Mouse (Mus musculus) lung, postnatal 0 days (tissue): ENCODE data around the gene Kbtbd7. TPM values are rescaled to one million over a fixed set of nuclear protein-coding genes. Genes with fewer than 3 reads are reported as not detected.
"Not testable (repeated sequence)": the region's sequence is repeated elsewhere in the genome, so short reads cannot be mapped to it uniquely, and the experiment has no call there.

ENCODE experiments used
- ATAC-seq: fragments of 200-750 bp; cut with Nextera tagmentation; 2 replicates; pipeline ENCODE4 v1.8.0; 2017; ENCODE audit warnings: moderate library complexity
- DNase-seq: peaks from one replicate; pipeline ENCODE4 v3.0.0-alpha.2; 2016; ENCODE audit warnings: low spot score
- H3K27ac ChIP-seq: fragments of 300-500 bp; sonication (generic); 2 replicates; pipeline ENCODE4 v1.5.1; 2014; ENCODE audit warnings: antibody characterized with exemption, mild to moderate bottlenecking, low read length, mixed read lengths
- H3K27me3 ChIP-seq: fragments of 300-500 bp; sonication (generic); replicated peaks from 2 replicates; pipeline ENCODE4 v1.6.1; 2014; ENCODE audit warnings: low read length, mixed read lengths; ENCODE audit not compliant: insufficient read depth
- H3K36me3 ChIP-seq: fragments of 300-500 bp; sonication (generic); 2 replicates; pipeline ENCODE4 v1.6.1; 2014; ENCODE audit warnings: low read length, mixed read lengths; ENCODE audit not compliant: insufficient read depth
- H3K4me1 ChIP-seq: fragments of 300-500 bp; sonication (generic); 2 replicates; pipeline ENCODE4 v1.6.1; 2014; ENCODE audit warnings: antibody characterized with exemption, low read depth, low read length, mixed read lengths; ENCODE audit not compliant: insufficient read depth
- H3K4me2 ChIP-seq: fragments of 300-500 bp; sonication (generic); replicated peaks from 2 replicates; pipeline ENCODE4 v1.6.1; 2014; ENCODE audit warnings: low read depth, mild to moderate bottlenecking, low read length, moderate library complexity, mixed read lengths
- H3K4me3 ChIP-seq: fragments of 300-500 bp; sonication (generic); 2 replicates; pipeline ENCODE4 v1.5.1; 2014; ENCODE audit warnings: low read depth, low read length
- H3K9ac ChIP-seq: fragments of 300-500 bp; sonication (generic); replicated peaks from 2 replicates; pipeline ENCODE4 v1.6.1; 2014; ENCODE audit warnings: low read depth, mild to moderate bottlenecking
- H3K9me3 ChIP-seq: fragments of 300-500 bp; sonication (generic); 2 replicates; pipeline ENCODE4 v1.6.1; 2016; ENCODE audit warnings: low read length, mixed read lengths
- CTCF ChIP-seq: IDR thresholded peaks from 2 replicates; pipeline ENCODE4 v1.5.1; 2016; ENCODE audit warnings: antibody characterized with exemption, mild to moderate bottlenecking
- EP300 ChIP-seq: IDR thresholded peaks from 2 replicates; pipeline ENCODE4 v1.6.1; 2016; ENCODE audit warnings: antibody characterized with exemption, mild to moderate bottlenecking, control low read depth
- WGBS: fragments of 180-500 bp; shearing (Covaris S2); extraction: QIAGEN DNeasy Blood & Tissue Kit; methylation state at CpG from one replicate; pipeline ENCODE4 v1.1.7; 2014; 5-methylcytosine and 5-hydroxymethylcytosine counted together
- polyA plus RNA-seq: library from polyadenylated mRNA; unstranded; fragments of >200 nt; fragmentation: Nextera tagmentation; extraction: Ambion mirVana; gene quantifications from 2 replicates; pipeline ENCODE4 v1.2.1, GENCODE M21; 2015

Gene Kbtbd7
- polyA plus RNA-seq, 1 experiment from 2014 or later = 5.8 TPM

- WGBS = 69% methylated on average over 9 of the region's 9 CpGs
- no peaks in the 10 kb centered on the region for H3K4me1 ChIP-seq
- H3K27me3 ChIP-seq = no peaks in the 10 kb centered on the region
- H3K9ac ChIP-seq = no peak overlapping the region
- H3K4me3 ChIP-seq = no peak overlapping the region
- H3K4me2 ChIP-seq = no peak overlapping the region
- no peaks in the 10 kb centered on the region for H3K36me3 ChIP-seq
- ATAC-seq = no peak
- DNase-seq = no peak
- no peaks in the 10 kb centered on the region for H3K9me3 ChIP-seq
- TF ChIP-seq CTCF (no peak), EP300 (no peak)
- no peak overlapping the region for H3K27ac ChIP-seq
Measured at GRCm38 (mm10) chr14:79444601-79445000, 18.3 kb downstream of the Kbtbd7 start.

DNA sequence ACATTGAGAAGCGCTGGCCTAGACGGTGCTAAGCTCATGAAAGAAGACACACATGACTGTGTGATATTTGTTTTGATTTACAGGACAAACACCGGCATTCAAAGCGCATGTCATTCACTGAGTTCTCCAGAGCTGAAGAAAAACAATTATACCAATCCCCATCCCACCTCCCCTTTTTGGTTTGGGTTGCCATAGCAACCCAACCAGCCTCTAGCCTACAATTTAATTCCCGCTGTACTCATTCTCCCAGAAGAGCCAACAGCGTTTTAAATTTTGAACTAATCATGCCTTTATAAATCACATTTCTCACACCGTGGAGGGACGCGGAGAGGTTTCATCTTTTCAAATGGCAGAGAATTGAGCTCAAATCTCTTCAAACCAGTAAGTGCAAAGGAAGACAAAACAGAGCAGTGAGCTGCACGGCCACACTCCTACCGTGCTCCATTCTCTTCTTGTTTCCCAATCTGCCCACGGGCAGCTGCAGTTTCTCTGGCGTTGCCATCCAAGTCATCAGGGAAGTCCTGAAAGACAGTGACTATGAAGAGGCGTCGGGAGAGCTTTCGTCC, 18.8 kb downstream of the Kbtbd7 start:
- Histone ChIP-seq H3K27me3 (no peaks in the 10 kb centered on the region), H3K4me1 (no peaks in the 10 kb centered on the region), H3K9me3 (no peaks in the 10 kb centered on the region), H3K9ac (no peak overlapping the region), H3K27ac (no peak overlapping the region), H3K4me3 (no peak overlapping the region), H3K4me2 (no peak overlapping the region), H3K36me3 (no peaks in the 10 kb centered on the region)
- no peak for ATAC-seq
- no peak for TF ChIP-seq EP300
- TF ChIP-seq CTCF = no peak
- DNase-seq = no peak
- WGBS = 70% methylated on average over 16 of the region's 16 CpGs

DNA sequence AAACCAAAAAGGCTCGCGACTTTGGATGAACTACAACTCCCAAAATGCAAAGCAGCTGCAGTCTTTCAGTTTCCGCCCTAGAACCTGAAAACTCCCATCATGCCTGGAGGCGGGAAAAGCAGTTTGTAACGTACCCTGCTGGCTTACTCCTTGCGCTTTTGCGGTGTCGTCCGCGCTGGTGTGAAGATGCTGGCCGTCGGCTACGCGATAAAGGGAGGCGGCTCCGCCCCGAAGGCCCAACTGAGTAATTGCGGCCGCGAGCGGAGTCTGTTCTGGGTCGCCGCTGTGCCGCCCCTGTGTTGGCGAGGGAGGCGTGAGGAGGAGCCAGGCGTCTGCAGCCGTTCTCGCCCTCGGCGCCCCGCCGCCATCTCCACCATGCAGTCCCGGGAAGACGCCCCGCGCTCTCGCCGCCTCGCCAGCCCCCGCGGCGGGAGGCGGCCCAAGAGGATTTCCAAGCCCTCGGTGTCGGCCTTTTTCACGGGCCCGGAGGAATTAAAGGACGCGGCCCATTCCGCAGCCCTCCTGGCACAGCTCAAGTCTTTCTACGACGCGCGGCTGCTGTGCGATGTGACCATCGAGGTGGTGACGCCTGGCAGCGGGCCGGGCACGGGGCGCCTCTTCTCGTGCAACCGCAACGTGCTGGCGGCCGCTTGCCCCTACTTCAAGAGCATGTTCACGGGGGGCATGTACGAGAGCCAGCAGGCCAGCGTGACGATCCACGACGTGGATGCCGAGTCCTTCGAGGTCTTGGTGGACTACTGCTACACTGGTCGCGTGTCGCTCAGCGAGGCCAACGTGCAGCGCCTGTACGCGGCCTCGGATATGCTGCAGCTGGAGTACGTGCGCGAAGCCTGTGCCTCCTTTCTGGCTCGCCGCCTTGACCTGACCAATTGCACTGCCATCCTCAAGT, 25.6 kb downstream of the Kbtbd7 start, which contains the start of gene Kbtbd6:
TSS of gene Kbtbd6 (plus strand) at position 155 of the 910 bp plus-strand sequence.
- peak within 1 kb of the TSS; percentile 57 for H3K4me3 ChIP-seq
- WGBS = 4% methylated on average over 33 of the region's 89 CpGs
- H3K27me3 ChIP-seq, H3K9me3 ChIP-seq, H3K4me1 ChIP-seq, H3K9ac ChIP-seq, H3K36me3 ChIP-seq, H3K27ac ChIP-seq: not testable (repeated sequence)
- ATAC-seq (peak; percentile 94), DNase-seq (peak; percentile 95)
- H3K4me2 ChIP-seq = peak within 1 kb of the TSS; percentile 63
- peak; percentile 7; the same call in 1 of the 2 replicates for TF ChIP-seq CTCF

- not testable (repeated sequence) for H3K4me3 ChIP-seq, H3K27ac ChIP-seq, H3K9ac ChIP-seq, H3K36me3 ChIP-seq, H3K4me1 ChIP-seq, H3K4me2 ChIP-seq, H3K27me3 ChIP-seq, H3K9me3 ChIP-seq, ATAC-seq, DNase-seq
- WGBS = 95% methylated on average over 6 of the region's 10 CpGs
Measured at GRCm38 (mm10) chr14:79452591-79452934, 26.3 kb downstream of the Kbtbd7 start.

DNA sequence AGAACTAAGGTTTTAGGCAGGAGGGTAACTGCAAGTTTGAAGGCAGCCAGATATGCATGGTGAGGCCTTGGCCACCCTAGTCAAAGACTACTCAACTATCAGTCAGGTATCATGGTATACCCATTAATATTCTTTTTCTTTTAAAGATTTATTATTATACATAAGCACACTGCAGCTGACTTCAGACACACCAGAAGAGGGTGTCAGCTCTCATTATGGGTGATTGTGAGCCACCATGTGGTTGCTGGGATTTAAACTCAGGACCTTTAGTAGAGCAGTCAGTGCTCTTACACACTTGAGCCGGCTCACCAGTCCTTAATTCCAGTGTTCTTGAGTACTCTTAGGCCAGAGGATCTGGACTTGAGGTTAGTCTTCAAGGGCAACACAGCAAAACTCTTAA, 34.1 kb downstream of the Kbtbd7 start:
- no peaks in the 10 kb centered on the region for H3K4me1 ChIP-seq
- DNase-seq = no peak
- no peaks in the 10 kb centered on the region for H3K9me3 ChIP-seq
- TF ChIP-seq CTCF (no peak), EP300 (no peak)
- ATAC-seq = no peak
- H3K27ac ChIP-seq = no peak overlapping the region
- WGBS = 60% methylated on average over 1 of the region's 1 CpGs
- no peaks in the 10 kb centered on the region for H3K27me3 ChIP-seq
- H3K36me3 ChIP-seq = peaks cover 10% of the 10 kb centered on the region; the same call in 1 of the 2 replicates
- no peak overlapping the region for H3K4me2 ChIP-seq
- no peak overlapping the region for H3K9ac ChIP-seq
- no peak overlapping the region for H3K4me3 ChIP-seq

GRCm38 (mm10) chr14:79460988-79461387, 34.7 kb downstream of the Kbtbd7 start:
- ATAC-seq (no peak), DNase-seq (no peak)
- H3K36me3 ChIP-seq = peaks cover 10% of the 10 kb centered on the region; the same call in 1 of the 2 replicates
- H3K4me2 ChIP-seq = no peak overlapping the region
- no peak overlapping the region for H3K27ac ChIP-seq
- H3K4me3 ChIP-seq = no peak overlapping the region
- H3K9me3 ChIP-seq = no peaks in the 10 kb centered on the region
- TF ChIP-seq EP300 (no peak), CTCF (no peak)
- H3K4me1 ChIP-seq = no peaks in the 10 kb centered on the region
- WGBS = 90% methylated on average over 4 of the region's 4 CpGs
- no peaks in the 10 kb centered on the region for H3K27me3 ChIP-seq
- no peak overlapping the region for H3K9ac ChIP-seq
